Mouse (Mus musculus): ENCODE results near the gene Lgi1. TPM values are rescaled to one million over a fixed set of nuclear protein-coding genes. Genes with fewer than 3 reads are reported as not detected.

Gene Lgi1
- 1.1 and 2.2 TPM in 2 replicates for polyA plus RNA-seq (2016; fragmentation: Nextera tagmentation; extraction: Ambion mirVana)

DNA sequence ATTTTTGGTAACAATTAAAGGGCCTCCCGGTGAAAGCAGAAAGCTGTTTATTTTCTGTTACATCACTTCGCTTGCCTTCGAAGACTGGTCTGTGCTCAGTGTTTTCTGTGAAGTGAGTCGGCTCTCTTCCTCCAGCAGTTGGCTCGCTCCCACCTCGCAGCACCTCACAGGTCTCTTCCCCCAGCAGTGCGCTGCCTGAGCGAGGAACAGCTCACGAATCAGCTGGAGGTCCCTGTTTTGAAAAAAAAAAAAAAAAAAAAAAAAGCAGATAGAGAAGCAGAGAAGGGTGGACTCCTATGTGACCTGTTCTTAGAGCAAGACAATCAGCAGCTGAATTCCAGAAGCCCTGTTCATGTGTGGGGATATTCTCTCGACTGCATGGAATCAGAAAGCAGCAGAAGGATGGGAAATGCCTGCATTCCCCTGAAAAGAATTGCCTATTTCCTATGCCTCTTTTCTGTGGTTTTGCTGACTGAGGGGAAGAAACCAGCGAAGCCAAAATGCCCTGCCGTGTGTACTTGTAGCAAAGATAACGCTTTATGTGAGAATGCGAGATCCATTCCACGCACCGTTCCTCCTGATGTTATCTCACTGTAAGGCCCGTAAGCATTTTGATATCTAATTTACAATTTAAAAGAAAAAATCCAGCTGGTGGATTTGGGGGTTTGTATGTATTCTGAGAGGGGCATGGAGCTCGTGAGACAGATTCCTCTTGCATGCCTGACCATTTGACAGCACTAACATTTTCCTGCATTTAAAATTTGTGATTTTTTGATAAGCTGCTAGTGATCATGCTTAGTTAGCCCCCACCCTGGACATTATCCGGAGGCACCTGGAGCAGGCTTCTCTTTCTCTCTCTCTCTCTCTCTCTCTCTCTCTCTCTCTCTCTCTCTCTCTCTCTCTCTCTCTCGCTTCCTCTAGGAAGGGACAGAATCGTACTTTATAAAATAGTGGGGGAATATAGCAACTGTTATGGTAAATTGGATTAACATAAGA lies at the start of gene Lgi1:
Lgi1 (plus strand) TSS at position 32 of the 996 bp plus-strand sequence.
- DNase-seq (ENCODE audit: low spot score), result no peak
- Histone ChIP-seq H3K36me3 (no peaks in the 10 kb centered on the region), H3K27ac (no peak within 1 kb of the TSS)

DNA sequence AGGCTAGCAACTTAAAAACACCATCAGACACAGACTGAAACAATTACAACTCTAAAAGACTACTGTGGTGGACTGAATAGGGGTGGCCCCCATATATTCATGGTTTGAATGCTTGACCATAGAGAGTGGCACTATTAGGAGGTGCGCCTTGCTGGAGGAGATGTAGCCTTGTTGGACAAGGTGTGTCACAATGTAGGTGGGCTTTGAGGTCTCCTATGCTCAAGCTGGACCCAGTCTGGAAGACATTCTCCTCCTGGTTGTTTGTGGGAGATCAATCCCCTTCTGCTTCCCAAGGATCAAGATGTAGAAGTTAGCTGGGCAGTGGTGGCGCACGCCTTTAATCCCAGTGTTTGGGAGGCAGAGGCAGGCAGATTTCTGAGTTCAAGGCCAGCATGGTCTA lies 46.6 kb upstream of the Lgi1 start:
- no peak overlapping the region for H3K4me3 ChIP-seq
- DNase-seq (ENCODE audit: low spot score), result no peak
- WGBS, result 97% methylated on average over 3 of the region's 3 CpGs

More for the DNA sequence above, at the start of gene Lgi1:
- Histone ChIP-seq H3K27me3 (ENCODE audit: insufficient read depth, poor library complexity, severe bottlenecking) (peaks cover 18% of the 10 kb centered on the region), H3K4me3 (peak within 1 kb of the TSS; percentile 32), H3K9me3 (no peaks in the 10 kb centered on the region), H3K4me1 (replicated peaks) (peaks cover 17% of the 10 kb centered on the region; the same call in 1 of the 2 replicates)
- 29% methylated on average over 21 of the region's 21 CpGs for WGBS

DNA sequence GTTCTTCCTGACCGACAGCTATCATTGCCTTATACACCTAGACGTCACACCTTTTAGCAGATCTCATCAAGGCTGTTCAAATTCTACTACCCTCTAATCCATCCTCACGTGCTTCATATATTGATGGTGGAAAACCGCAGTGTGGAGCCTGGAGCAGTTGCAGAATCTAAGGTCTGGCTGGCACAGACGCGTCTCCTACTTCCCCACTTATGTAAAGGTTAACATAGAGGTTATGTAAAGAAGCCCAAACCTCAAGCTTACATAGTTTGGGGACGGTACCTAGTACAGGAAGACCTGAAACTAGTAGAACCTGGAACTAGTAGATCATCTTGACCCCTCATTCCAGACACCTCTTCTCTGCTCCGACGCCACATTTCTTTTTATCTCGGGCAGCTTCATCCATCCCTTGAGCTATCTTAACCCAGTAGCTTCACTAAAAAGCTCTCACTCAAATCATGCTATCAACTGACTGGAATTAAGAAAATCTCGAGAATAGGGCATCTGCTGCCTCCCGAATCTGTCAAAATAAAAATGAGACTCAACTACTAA lies 40.9 kb upstream of the Lgi1 start:
- H3K4me1 ChIP-seq (replicated peaks), result peaks cover 12% of the 10 kb centered on the region
- peak overlapping the region; percentile 92 for H3K27ac ChIP-seq
- peak overlapping the region; percentile 73 for H3K4me3 ChIP-seq
- H3K36me3 ChIP-seq, result peaks cover 12% of the 10 kb centered on the region
- no peak for DNase-seq (ENCODE audit: low spot score)
- no peaks in the 10 kb centered on the region for H3K27me3 ChIP-seq (ENCODE audit: insufficient read depth, poor library complexity, severe bottlenecking)
- H3K9me3 ChIP-seq, result no peaks in the 10 kb centered on the region
- WGBS, result 18% methylated on average over 12 of the region's 12 CpGs

More for the DNA sequence above, 46.6 kb upstream of the Lgi1 start:
- peaks cover 47% of the 10 kb centered on the region for H3K36me3 ChIP-seq
- no peaks in the 10 kb centered on the region for H3K9me3 ChIP-seq
- peaks cover 2% of the 10 kb centered on the region for H3K4me1 ChIP-seq (replicated peaks)
- H3K27ac ChIP-seq, result no peak overlapping the region
- no peaks in the 10 kb centered on the region for H3K27me3 ChIP-seq (ENCODE audit: insufficient read depth, poor library complexity, severe bottlenecking)

DNA sequence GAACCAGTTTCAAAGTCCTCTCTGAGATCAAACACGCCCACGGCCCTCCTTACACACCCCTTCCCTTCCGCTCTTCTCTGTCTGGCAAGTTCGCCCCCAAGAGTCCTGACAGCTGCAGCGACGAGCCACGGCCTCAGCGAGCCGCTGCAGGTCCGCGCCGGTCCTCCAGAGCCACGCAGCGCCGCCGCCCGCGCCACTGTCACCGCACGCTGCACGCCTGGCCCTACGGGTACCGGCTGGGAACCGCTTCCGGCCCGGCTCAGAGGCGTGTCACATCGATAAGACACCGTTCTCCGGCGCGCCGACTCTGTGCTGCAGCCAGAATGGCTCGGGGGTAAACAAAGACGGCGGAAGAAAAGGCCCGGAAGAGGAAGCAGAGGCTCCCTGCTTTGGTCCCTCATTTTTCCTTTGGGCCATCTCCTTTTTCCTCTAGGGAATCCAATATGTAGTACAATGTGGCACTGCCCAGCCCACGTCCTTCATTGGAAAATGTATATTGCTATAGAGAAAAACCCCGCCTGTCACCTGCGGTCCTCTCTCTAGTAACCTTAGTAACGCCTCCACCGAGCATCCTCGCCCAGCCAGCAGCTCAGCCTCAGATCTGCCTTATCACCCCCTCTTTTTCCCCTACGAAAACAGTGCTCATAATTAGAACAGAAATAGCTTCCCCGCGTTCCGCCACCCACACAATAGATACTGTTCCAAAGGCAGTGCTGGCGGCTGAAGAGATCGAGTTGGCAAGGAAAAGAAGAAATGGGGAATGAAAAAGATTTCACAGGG lies 40.2 kb upstream of the Lgi1 start, which contains the start of gene Fra10ac1:
Fra10ac1 (minus strand) TSS at position 252 of the 780 bp plus-strand sequence.
- peaks cover 12% of the 10 kb centered on the region for H3K4me1 ChIP-seq (replicated peaks)

DNA sequence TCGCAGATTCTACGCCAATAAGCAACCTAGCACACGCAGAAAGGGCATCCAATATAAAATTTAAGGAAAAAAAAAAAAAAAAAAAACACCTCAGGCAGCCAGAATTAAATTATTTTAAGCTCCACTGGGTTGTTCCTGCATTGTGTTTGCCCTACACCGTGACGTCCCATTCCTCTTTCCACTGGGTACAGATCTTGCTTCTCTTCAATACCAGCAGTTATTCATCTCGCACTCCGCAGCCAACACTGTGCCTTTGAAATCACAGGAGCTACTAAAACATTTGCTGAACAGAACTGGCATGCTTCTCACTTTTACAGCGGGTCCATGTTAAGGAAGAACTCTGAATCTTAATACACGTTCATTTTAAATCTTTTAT lies 39.7 kb upstream of the Lgi1 start:
- H3K4me1 ChIP-seq (replicated peaks), result peaks cover 12% of the 10 kb centered on the region
- peak; percentile 14 for DNase-seq (ENCODE audit: low spot score)

More for the DNA sequence above, 40.2 kb upstream of the Lgi1 start, which contains the start of gene Fra10ac1:
- under 1% methylated on average over 49 of the region's 49 CpGs for WGBS
- Histone ChIP-seq H3K4me3 (peak within 1 kb of the TSS; percentile 73), H3K27ac (peak within 1 kb of the TSS; percentile 92), H3K36me3 (0 out of 2 replicates have a peak, but pooled peaks cover 6% of the 10 kb centered on the region), H3K27me3 (ENCODE audit: insufficient read depth, poor library complexity, severe bottlenecking) (no peaks in the 10 kb centered on the region), H3K9me3 (no peaks in the 10 kb centered on the region)
- DNase-seq (ENCODE audit: low spot score), result peak; percentile 92

DNA sequence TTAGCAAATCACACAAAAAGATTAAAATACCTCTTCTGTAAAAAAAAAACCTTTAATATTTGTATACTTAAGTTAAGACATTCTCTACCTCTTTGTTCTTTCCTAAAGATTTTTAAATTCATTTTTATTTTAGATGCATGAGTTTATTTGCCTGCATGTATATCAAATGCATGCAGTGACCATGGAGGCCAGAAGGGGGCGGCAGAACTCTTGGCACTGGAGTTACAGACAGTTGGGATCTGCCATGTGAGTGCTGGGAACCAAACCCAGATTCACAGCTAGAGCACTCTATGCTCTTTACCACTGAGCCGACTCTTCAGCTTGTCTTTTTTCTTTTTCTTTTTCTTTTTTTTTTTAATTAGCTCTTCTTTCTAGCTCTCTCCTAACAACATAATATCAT lies 35.6 kb upstream of the Lgi1 start:
- 50% methylated on average over 2 of the region's 2 CpGs for WGBS
- Histone ChIP-seq H3K9me3 (0 out of 2 replicates have a peak, but pooled peaks cover 3% of the 10 kb centered on the region), H3K27me3 (ENCODE audit: insufficient read depth, poor library complexity, severe bottlenecking) (no peaks in the 10 kb centered on the region), H3K36me3 (no peaks in the 10 kb centered on the region), H3K27ac (no peak overlapping the region), H3K4me1 (replicated peaks) (peaks cover 15% of the 10 kb centered on the region), H3K4me3 (no peak overlapping the region)
- no peak for DNase-seq (ENCODE audit: low spot score)

More for the DNA sequence above, 39.7 kb upstream of the Lgi1 start:
- 0 out of 2 replicates have a peak, but pooled peaks cover 1% of the 10 kb centered on the region for H3K36me3 ChIP-seq
- peak overlapping the region; percentile 92 for H3K27ac ChIP-seq
- no peaks in the 10 kb centered on the region for H3K27me3 ChIP-seq (ENCODE audit: insufficient read depth, poor library complexity, severe bottlenecking)
- 0 out of 2 replicates have a peak, but pooled peaks cover 3% of the 10 kb centered on the region for H3K9me3 ChIP-seq
- 16% methylated on average over 9 of the region's 9 CpGs for WGBS
- peak overlapping the region; percentile 73 for H3K4me3 ChIP-seq

DNA sequence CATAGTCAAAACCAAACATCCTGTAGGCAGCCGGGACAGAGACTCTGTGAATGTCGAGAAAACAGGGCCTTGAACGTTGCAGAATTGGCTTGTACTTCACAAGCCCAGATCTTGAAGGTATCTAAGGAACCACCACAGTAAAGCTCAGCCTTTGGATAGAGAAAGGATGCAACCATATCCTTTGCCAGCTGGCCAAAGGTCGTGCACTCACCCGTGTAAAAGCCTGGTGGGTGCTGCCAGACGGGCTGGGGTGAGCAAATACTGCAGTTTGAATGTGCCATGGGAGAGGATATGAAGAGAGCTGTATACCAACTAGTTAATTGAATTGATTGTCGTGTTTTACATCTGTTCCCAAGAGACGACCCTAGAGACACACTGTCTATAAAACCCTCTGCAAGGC lies 32.2 kb upstream of the Lgi1 start:
- H3K9me3 ChIP-seq, result 0 out of 2 replicates have a peak, but pooled peaks cover 3% of the 10 kb centered on the region
- WGBS, result 50% methylated on average over 8 of the region's 8 CpGs
- H3K4me1 ChIP-seq (replicated peaks), result peaks cover 23% of the 10 kb centered on the region
- H3K27ac ChIP-seq, result no peak overlapping the region
- DNase-seq (ENCODE audit: low spot score), result peak; percentile 23
- H3K4me3 ChIP-seq, result no peak overlapping the region
- H3K27me3 ChIP-seq (ENCODE audit: insufficient read depth, poor library complexity, severe bottlenecking), result no peaks in the 10 kb centered on the region
- no peaks in the 10 kb centered on the region for H3K36me3 ChIP-seq

DNA sequence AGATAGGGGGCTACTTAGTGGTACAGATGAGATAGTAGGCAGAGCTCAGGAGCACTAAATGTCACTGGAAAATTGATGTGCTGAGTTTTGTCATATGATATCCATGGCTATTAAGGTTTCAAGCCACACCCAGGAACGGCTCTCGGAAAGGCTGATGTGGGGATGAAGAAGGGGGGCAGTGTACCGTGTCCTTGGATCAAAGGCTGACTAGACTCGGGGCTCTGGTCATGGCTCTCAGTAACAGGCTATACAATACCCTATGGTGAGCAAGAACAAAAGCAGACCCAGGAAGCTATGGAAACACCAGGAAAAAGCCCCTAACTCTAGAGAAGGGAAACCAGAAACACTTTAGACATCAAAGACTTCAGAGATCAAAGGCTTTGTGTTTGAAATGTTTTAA lies 31.8 kb upstream of the Lgi1 start:
- Histone ChIP-seq H3K27me3 (ENCODE audit: insufficient read depth, poor library complexity, severe bottlenecking) (no peaks in the 10 kb centered on the region), H3K9me3 (0 out of 2 replicates have a peak, but pooled peaks cover 3% of the 10 kb centered on the region), H3K4me1 (replicated peaks) (peaks cover 25% of the 10 kb centered on the region), H3K4me3 (no peak overlapping the region), H3K36me3 (no peaks in the 10 kb centered on the region), H3K27ac (no peak overlapping the region)
- DNase-seq (ENCODE audit: low spot score), result no peak
- 12% methylated on average over 4 of the region's 4 CpGs for WGBS

DNA sequence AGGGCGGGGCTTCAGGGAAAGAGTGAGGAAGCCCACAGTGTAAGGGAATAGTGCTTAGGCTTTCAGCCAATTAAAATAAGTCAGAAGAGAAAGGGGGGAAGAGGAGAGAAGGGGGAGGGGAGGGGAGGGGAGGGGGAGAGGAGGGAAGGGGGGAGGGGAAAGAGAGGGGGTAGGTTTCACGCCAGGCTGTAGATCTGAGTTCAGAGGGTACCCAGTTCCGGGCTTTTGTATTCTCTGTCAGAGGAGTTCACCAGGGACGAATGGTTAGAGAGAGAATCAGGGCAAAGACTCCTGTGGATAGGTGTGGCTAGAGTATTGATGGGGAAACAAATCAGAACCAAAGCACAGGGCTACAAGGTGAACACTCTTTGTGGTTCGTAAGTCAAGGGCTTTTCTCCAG lies 27.8 kb upstream of the Lgi1 start:
- 66% methylated on average over 5 of the region's 5 CpGs for WGBS
- Histone ChIP-seq H3K27ac (no peak overlapping the region), H3K27me3 (ENCODE audit: insufficient read depth, poor library complexity, severe bottlenecking) (no peaks in the 10 kb centered on the region), H3K4me1 (replicated peaks) (peaks cover 37% of the 10 kb centered on the region), H3K4me3 (no peak overlapping the region), H3K36me3 (no peaks in the 10 kb centered on the region), H3K9me3 (no peaks in the 10 kb centered on the region)
- DNase-seq (ENCODE audit: low spot score), result no peak

DNA sequence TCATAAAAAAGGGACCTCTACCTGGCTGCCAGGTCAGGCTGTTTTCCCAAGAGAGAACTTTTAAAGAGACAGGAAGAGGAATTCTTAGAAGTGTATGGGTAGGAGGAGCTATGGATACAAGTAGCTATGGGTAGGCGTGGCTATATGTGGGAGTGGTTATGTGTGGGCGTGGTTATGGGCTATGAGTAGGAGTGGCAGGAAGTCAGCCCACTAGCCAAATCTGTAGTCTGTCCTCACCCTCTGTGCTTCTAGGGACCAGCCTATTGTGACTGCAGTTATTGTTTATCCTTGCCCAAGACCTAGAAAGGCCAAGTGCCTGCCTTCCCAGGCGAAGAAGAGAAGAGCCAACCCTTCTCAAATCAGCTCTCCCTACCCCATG lies 26.5 kb upstream of the Lgi1 start:
- Histone ChIP-seq H3K27me3 (ENCODE audit: insufficient read depth, poor library complexity, severe bottlenecking) (no peaks in the 10 kb centered on the region), H3K27ac (peak overlapping the region; percentile 70), H3K36me3 (no peaks in the 10 kb centered on the region), H3K9me3 (no peaks in the 10 kb centered on the region), H3K4me3 (no peak overlapping the region), H3K4me1 (replicated peaks) (peaks cover 27% of the 10 kb centered on the region)
- WGBS, result 52% methylated on average over 3 of the region's 3 CpGs
- no peak for DNase-seq (ENCODE audit: low spot score)

DNA sequence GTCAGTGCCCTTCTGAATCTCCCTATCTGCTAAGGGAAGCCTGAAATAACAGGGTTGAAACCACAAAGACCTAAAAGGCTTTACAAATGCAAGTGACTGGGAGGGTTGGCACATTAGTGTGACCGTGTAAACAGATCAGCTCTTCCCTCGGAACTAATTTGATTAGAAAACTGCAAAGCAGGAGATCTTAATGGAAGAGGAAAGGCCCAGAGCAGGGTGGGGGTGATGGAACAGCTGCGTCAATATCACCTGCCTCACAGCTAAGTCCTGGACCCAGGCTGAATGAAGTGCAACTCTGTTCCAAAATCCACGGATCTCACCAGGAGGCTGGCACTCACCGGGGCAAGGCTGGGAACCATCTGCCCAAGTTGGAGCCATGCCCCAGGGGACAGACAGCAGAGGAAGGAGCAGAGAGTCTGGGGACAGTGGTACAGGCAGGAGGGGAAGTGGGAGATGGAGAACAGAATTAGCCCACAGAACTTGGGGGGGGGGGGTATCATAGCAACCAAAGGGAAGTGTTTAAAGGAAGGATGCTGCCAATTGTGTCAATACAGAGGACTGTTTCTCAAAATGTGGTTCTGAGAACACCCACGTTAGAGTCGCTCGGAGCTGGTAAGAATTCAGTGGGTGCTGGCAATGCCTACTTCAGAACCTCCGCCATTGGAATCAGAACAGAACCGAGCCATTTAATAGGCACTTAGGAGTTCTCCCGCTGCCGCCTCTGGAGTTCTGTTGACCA lies 26.0 kb upstream of the Lgi1 start:
- H3K36me3 ChIP-seq, result no peaks in the 10 kb centered on the region
- H3K27me3 ChIP-seq (ENCODE audit: insufficient read depth, poor library complexity, severe bottlenecking), result no peaks in the 10 kb centered on the region
- peak overlapping the region; percentile 70 for H3K27ac ChIP-seq
- no peak for DNase-seq (ENCODE audit: low spot score)
- H3K4me1 ChIP-seq (replicated peaks), result peaks cover 25% of the 10 kb centered on the region
- no peaks in the 10 kb centered on the region for H3K9me3 ChIP-seq
- no peak overlapping the region for H3K4me3 ChIP-seq
- 65% methylated on average over 12 of the region's 12 CpGs for WGBS
